Mouse (Mus musculus) kidney, embryonic 16.5 days (tissue): ENCODE results near the gene Fryl. TPM values are rescaled to one million over a fixed set of nuclear protein-coding genes. Genes with fewer than 3 reads are reported as not detected.

ENCODE experiments used
- ATAC-seq: fragments of 200-750 bp; cut with Nextera tagmentation; 2 replicates; pipeline ENCODE4 v1.8.0; 2017; ENCODE audit warnings: moderate TSS enrichment; ENCODE audit not compliant: low FRiP score, low TSS enrichment
- H3K27ac ChIP-seq: fragments of 300-500 bp; sonication (generic); 2 replicates; pipeline ENCODE4 v1.5.1; 2014; ENCODE audit warnings: low read length
- H3K27me3 ChIP-seq: fragments of 300-500 bp; sonication (generic); 2 replicates; pipeline ENCODE4 v1.6.1; 2014; ENCODE audit warnings: low read length, control low read depth, mixed read lengths; ENCODE audit not compliant: insufficient read depth
- H3K36me3 ChIP-seq: fragments of 300-500 bp; sonication (generic); 2 replicates; pipeline ENCODE4 v1.6.1; 2014; ENCODE audit warnings: low read length, control low read depth, mixed read lengths; ENCODE audit not compliant: insufficient read depth
- H3K4me1 ChIP-seq: fragments of 300-500 bp; sonication (generic); 2 replicates; pipeline ENCODE4 v1.6.1; 2014; ENCODE audit warnings: low read length, control low read depth, mixed read lengths; ENCODE audit not compliant: insufficient read depth
- H3K4me2 ChIP-seq: fragments of 300-500 bp; sonication (generic); replicated peaks from 2 replicates; pipeline ENCODE4 v1.6.1; 2014; ENCODE audit warnings: low read depth, low read length
- H3K4me3 ChIP-seq: fragments of 300-500 bp; sonication (generic); 2 replicates; pipeline ENCODE4 v1.5.1; 2014; ENCODE audit warnings: mild to moderate bottlenecking, low read length
- H3K9ac ChIP-seq: fragments of 300-500 bp; sonication (generic); replicated peaks from 2 replicates; pipeline ENCODE4 v1.6.1; 2014; ENCODE audit warnings: low read length
- H3K9me3 ChIP-seq: fragments of 300-500 bp; sonication (generic); 2 replicates; pipeline ENCODE4 v1.6.1; 2016; ENCODE audit warnings: low read length, control low read depth
- WGBS: fragments of 180-500 bp; shearing (Covaris S2); extraction: QIAGEN DNeasy Blood & Tissue Kit; methylation state at CpG from one replicate; pipeline ENCODE4 v1.1.7; 2014; 5-methylcytosine and 5-hydroxymethylcytosine counted together
- polyA plus RNA-seq: library from polyadenylated mRNA; unstranded; fragments of >200 nt; fragmentation: Nextera tagmentation; extraction: Ambion mirVana; gene quantifications from 2 replicates; pipeline ENCODE4 v1.2.1, GENCODE M21; 2015

The Fryl gene
- polyA plus RNA-seq, 1 experiment from 2014 or later = 27.9 TPM

GRCm38 (mm10) chr5:73241966-73242365 is 14.5 kb downstream of the Fryl start:
- Histone ChIP-seq H3K27ac (no peak overlapping the region), H3K4me2 (no peak overlapping the region), H3K36me3 (no peaks in the 10 kb centered on the region), H3K4me3 (no peak overlapping the region), H3K9me3 (no peaks in the 10 kb centered on the region), H3K4me1 (peaks cover 7% of the 10 kb centered on the region), H3K27me3 (no peaks in the 10 kb centered on the region), H3K9ac (no peak overlapping the region)
- no peak for ATAC-seq
- WGBS = 77% methylated on average over 8 of the region's 8 CpGs

GRCm38 (mm10) chr5:73241332-73241731 is 15.1 kb downstream of the Fryl start:
- Histone ChIP-seq H3K4me2 (no peak overlapping the region), H3K4me1 (peaks cover 11% of the 10 kb centered on the region), H3K27me3 (no peaks in the 10 kb centered on the region), H3K36me3 (no peaks in the 10 kb centered on the region), H3K4me3 (no peak overlapping the region), H3K27ac (no peak overlapping the region), H3K9ac (no peak overlapping the region), H3K9me3 (no peaks in the 10 kb centered on the region)
- no peak for ATAC-seq
- 59% methylated on average over 10 of the region's 10 CpGs for WGBS

- 94% methylated on average over 6 of the region's 6 CpGs for WGBS
- H3K9ac ChIP-seq = no peak overlapping the region
- H3K4me2 ChIP-seq = no peak overlapping the region
- peaks cover 11% of the 10 kb centered on the region for H3K4me1 ChIP-seq
- no peak for ATAC-seq
- no peaks in the 10 kb centered on the region for H3K9me3 ChIP-seq
- H3K4me3 ChIP-seq = no peak overlapping the region
- no peak overlapping the region for H3K27ac ChIP-seq
- no peaks in the 10 kb centered on the region for H3K27me3 ChIP-seq
- no peaks in the 10 kb centered on the region for H3K36me3 ChIP-seq
Measured at GRCm38 (mm10) chr5:73240391-73240790, 16.0 kb downstream of the Fryl start.

GRCm38 (mm10) chr5:73236894-73237334 is 19.5 kb downstream of the Fryl start:
- Histone ChIP-seq H3K4me1 (peaks cover 43% of the 10 kb centered on the region), H3K4me3 (no peak overlapping the region), H3K27me3 (no peaks in the 10 kb centered on the region), H3K27ac (peak overlapping the region; percentile 63), H3K9ac (no peak overlapping the region; the same call in 1 of the 2 replicates), H3K4me2 (no peak overlapping the region), H3K9me3 (no peaks in the 10 kb centered on the region), H3K36me3 (no peaks in the 10 kb centered on the region)
- WGBS = 33% methylated on average over 6 of the region's 6 CpGs
- ATAC-seq = peak; percentile 75

- H3K4me2 ChIP-seq = no peak overlapping the region
- no peaks in the 10 kb centered on the region for H3K36me3 ChIP-seq
- no peak overlapping the region for H3K27ac ChIP-seq
- H3K9ac ChIP-seq = no peak overlapping the region
- no peaks in the 10 kb centered on the region for H3K9me3 ChIP-seq
- peaks cover 52% of the 10 kb centered on the region for H3K4me1 ChIP-seq
- H3K4me3 ChIP-seq = no peak overlapping the region
- H3K27me3 ChIP-seq = no peaks in the 10 kb centered on the region
- no peak for ATAC-seq
- 67% methylated on average over 5 of the region's 5 CpGs for WGBS
Measured at GRCm38 (mm10) chr5:73235201-73235600, 21.2 kb downstream of the Fryl start.

GRCm38 (mm10) chr5:73233018-73233881 is 23.2 kb downstream of the Fryl start:
- Histone ChIP-seq H3K4me1 (peaks cover 52% of the 10 kb centered on the region), H3K9me3 (no peaks in the 10 kb centered on the region), H3K36me3 (no peaks in the 10 kb centered on the region), H3K9ac (no peak overlapping the region), H3K27ac (no peak overlapping the region), H3K4me3 (no peak overlapping the region), H3K27me3 (no peaks in the 10 kb centered on the region), H3K4me2 (no peak overlapping the region)
- ATAC-seq = no peak
- 78% methylated on average over 17 of the region's 17 CpGs for WGBS

GRCm38 (mm10) chr5:73232267-73232666 is 24.2 kb downstream of the Fryl start:
- Histone ChIP-seq H3K4me2 (no peak overlapping the region), H3K9ac (no peak overlapping the region), H3K9me3 (no peaks in the 10 kb centered on the region), H3K4me3 (no peak overlapping the region), H3K27me3 (no peaks in the 10 kb centered on the region), H3K4me1 (peaks cover 52% of the 10 kb centered on the region), H3K36me3 (no peaks in the 10 kb centered on the region), H3K27ac (no peak overlapping the region)
- WGBS = 34% methylated on average over 9 of the region's 9 CpGs
- ATAC-seq = no peak

- H3K9ac ChIP-seq = no peak overlapping the region
- no peak overlapping the region for H3K4me3 ChIP-seq
- H3K27me3 ChIP-seq = no peaks in the 10 kb centered on the region
- H3K4me2 ChIP-seq = no peak overlapping the region
- ATAC-seq = no peak
- no peaks in the 10 kb centered on the region for H3K36me3 ChIP-seq
- H3K9me3 ChIP-seq = no peaks in the 10 kb centered on the region
- no peak overlapping the region for H3K27ac ChIP-seq
- peaks cover 48% of the 10 kb centered on the region for H3K4me1 ChIP-seq
- 24% methylated on average over 6 of the region's 6 CpGs for WGBS
Measured at GRCm38 (mm10) chr5:73231835-73232234, 24.6 kb downstream of the Fryl start.

GRCm38 (mm10) chr5:73230171-73230570 is 26.2 kb downstream of the Fryl start:
- no peak for ATAC-seq
- Histone ChIP-seq H3K4me3 (no peak overlapping the region), H3K27me3 (no peaks in the 10 kb centered on the region), H3K9me3 (no peaks in the 10 kb centered on the region), H3K4me2 (no peak overlapping the region), H3K9ac (no peak overlapping the region), H3K36me3 (no peaks in the 10 kb centered on the region), H3K4me1 (peaks cover 48% of the 10 kb centered on the region), H3K27ac (peak overlapping the region; percentile 26; the same call in 1 of the 2 replicates)
- 58% methylated on average over 4 of the region's 4 CpGs for WGBS

- Histone ChIP-seq H3K36me3 (no peaks in the 10 kb centered on the region), H3K4me2 (no peak overlapping the region), H3K9me3 (no peaks in the 10 kb centered on the region), H3K4me3 (no peak overlapping the region), H3K27me3 (no peaks in the 10 kb centered on the region), H3K9ac (no peak overlapping the region), H3K4me1 (peaks cover 41% of the 10 kb centered on the region), H3K27ac (peak overlapping the region; percentile 26; the same call in 1 of the 2 replicates)
- 61% methylated on average over 6 of the region's 6 CpGs for WGBS
- no peak for ATAC-seq
Measured at GRCm38 (mm10) chr5:73229467-73229866, 27.0 kb downstream of the Fryl start.
